ENCODE assay signal across 19 mouse cellular contexts in genomic region chr6:8336487-8337390, GRCm38 (mm10).
DNase-seq lines count a peak whose midpoint lies in the region; ATAC-seq and TF ChIP-seq lines count a peak whose summit lies in the region.
"Had no signal": no experiment of that assay in that cellular context is flagged by ENCODE, and none has a peak within 500 bp of the region (broad histone marks: within the 10 kb centered on the region; RNA-seq: fewer than 3 reads in every experiment).

No protein-coding gene starts in this region.

- TF ChIP-seq EP300 in heart, postnatal 0 days (IDR thresholded peaks at IDR 0.05; ENCODE audit: low read depth), result no peak

- WGBS in heart, postnatal 0 days, result 77% methylated on average over 9 of the region's 9 CpGs

- no peaks in the 10 kb centered on the region for H3K4me1 ChIP-seq in heart, postnatal 0 days (ENCODE audit: control insufficient read depth, insufficient read depth)
- H3K4me1 ChIP-seq: embryonic facial prominence, embryonic 13.5 days; forebrain, embryonic 10.5 days had no signal

- no peak overlapping the region for H3K9ac ChIP-seq in heart, postnatal 0 days (replicated peaks; ENCODE audit: low read depth, low read length)
- H3K9ac ChIP-seq: embryonic facial prominence, embryonic 13.5 days had no signal

- no peak for TF ChIP-seq CTCF in gastrocnemius, adult 2 months (IDR thresholded peaks at IDR 0.05)
- TF ChIP-seq CTCF in layer of hippocampus, adult 2 months (conservative IDR thresholded peaks at IDR 0.05), result no peak
- no peak for TF ChIP-seq CTCF in heart, postnatal 0 days (IDR thresholded peaks at IDR 0.05; ENCODE audit: low read depth)

- no peaks in the 10 kb centered on the region for H3K27me3 ChIP-seq in heart, postnatal 0 days (ENCODE audit: control insufficient read depth, insufficient read depth, low read length)
- H3K27me3 ChIP-seq: embryonic facial prominence, embryonic 13.5 days had no signal

- peak overlapping the region; percentile 63 for H3K4me3 ChIP-seq in gastrocnemius, adult 2 months
- peak overlapping the region; percentile 25; the same call in 1 of the 2 replicates for H3K4me3 ChIP-seq in layer of hippocampus, adult 2 months
- H3K4me3 ChIP-seq in heart, postnatal 0 days (ENCODE audit: low read depth, low read length), result no peak overlapping the region; the same call in 1 of the 2 replicates
- H3K4me3 ChIP-seq: embryonic facial prominence, embryonic 13.5 days; forebrain, embryonic 10.5 days had no signal

- peak overlapping the region; percentile 8 for H3K4me2 ChIP-seq in heart, postnatal 0 days (ENCODE audit: low read depth, low read length)
- H3K4me2 ChIP-seq: embryonic facial prominence, embryonic 13.5 days had no signal

- no peak for DNase-seq in gastrocnemius, adult 2 months
- no peak for DNase-seq in gastrocnemius, postnatal 14 days
- no peak for DNase-seq in layer of hippocampus, adult 2 months (ENCODE audit: low spot score in 2 of 2)
- DNase-seq in layer of hippocampus, postnatal 14 days (ENCODE audit: low spot score in 2 of 2), result no peak
- DNase-seq in A20 (ENCODE audit: low read depth, low spot score), result peak; percentile 39
- DNase-seq in heart, postnatal 0 days (ENCODE audit: low spot score), result no peak
- no peak for DNase-seq in thymus, postnatal 14 days
- no peak for DNase-seq in right cerebral cortex, postnatal 36 days (ENCODE audit: low spot score in 2 of 2)
- DNase-seq: adrenal gland, postnatal 14 days; cerebellum, adult 2 months; gastrocnemius, postnatal 36 days; kidney, adult 8-10 months; layer of hippocampus, postnatal 36 days; left cerebral cortex, postnatal 4 days; lung, postnatal 4 days; midbrain, embryonic 14.5 days; thymus, adult 18-20 months had no signal

- intact Hi-C loops in gastrocnemius, adult 2 months (cut with DNase I), result no loop called here
- intact Hi-C loops in gastrocnemius, postnatal 14 days (cut with DNase I; ENCODE audit: low total_unique reads), result no loop called here

- no peaks in the 10 kb centered on the region for H3K9me3 ChIP-seq in heart, postnatal 0 days (replicated peaks; ENCODE audit: control insufficient read depth, low read length)
- H3K9me3 ChIP-seq: embryonic facial prominence, embryonic 13.5 days had no signal

- peak overlapping the region; percentile 69 for H3K27ac ChIP-seq in gastrocnemius, adult 2 months
- 0 out of 2 replicates have a peak overlapping the region, but pooled peaks have one; percentile 1 for H3K27ac ChIP-seq in layer of hippocampus, adult 2 months
- H3K27ac ChIP-seq in heart, postnatal 0 days (ENCODE audit: low read depth), result no peak overlapping the region
- H3K27ac ChIP-seq: embryonic facial prominence, embryonic 13.5 days; forebrain, embryonic 10.5 days had no signal

- no peaks in the 10 kb centered on the region for H3K36me3 ChIP-seq in heart, postnatal 0 days (replicated peaks; ENCODE audit: control insufficient read depth, insufficient read depth, low read length)
- H3K36me3 ChIP-seq: embryonic facial prominence, embryonic 13.5 days; forebrain, embryonic 10.5 days had no signal

- ATAC-seq in heart, postnatal 0 days (ENCODE audit: insufficient read depth, low read depth), result no peak
